Mouse (Mus musculus) lung, postnatal 25 days (tissue): ENCODE data around the gene Uhrf1bp1l.

Experiments used
- DNase-seq: peaks from one replicate; pipeline ENCODE4 v3.0.0; 2022; ENCODE audit warnings: low spot score

Uhrf1bp1l gene

DNA sequence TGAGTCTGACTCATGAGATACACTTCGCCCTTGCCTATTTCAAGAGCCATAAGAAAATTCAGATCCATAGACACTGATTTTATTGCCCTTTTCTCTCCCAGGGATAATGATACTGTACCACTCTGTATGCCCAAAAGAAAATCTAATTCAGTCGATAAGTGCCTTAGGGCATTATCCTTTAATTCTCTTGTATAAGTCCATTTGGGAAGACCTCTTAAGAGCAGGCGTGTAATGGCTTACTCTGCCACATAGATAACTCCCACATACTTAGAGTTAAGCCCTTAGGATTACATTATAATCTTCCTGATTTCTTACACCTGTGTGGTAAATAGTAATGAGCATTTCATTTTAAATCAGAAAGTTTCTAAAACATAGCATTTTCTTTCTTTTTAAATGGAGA is 1.8 kb downstream of the Uhrf1bp1l start:
- DNase-seq, result no peak

DNA sequence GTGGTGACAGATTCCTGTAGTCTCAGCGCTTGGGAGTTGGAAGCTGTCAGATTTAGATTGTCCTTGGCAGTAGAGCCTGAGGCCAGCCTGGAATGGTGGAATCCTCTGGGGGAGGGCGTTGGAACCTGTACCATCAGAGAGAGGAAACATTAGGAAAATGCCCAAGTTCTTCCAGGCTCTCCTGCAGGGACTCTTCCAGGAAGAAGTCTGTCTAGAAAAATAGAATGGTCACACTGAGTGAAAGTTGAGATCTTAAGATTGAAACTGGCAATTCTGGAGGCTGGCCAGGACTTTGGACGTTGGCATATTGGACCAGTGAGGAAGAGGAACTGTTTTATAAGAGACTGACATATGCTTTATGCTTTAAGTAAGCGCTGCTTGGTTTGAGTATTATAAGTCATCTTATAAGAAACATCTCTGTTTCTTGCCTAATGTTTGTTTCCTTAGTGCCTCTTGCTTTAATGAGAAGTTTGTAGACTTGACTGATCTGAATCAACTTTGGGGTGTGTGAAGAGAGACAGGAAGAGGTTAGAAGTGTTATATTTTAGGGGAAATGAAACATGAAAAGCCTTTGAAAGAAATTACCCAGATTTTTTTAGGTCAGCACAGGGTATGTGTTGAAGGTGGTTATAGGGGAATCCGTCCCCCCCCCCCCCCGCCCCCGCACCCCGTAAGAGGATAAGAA is 2.6 kb downstream of the Uhrf1bp1l start:
- DNase-seq, result no peak

DNA sequence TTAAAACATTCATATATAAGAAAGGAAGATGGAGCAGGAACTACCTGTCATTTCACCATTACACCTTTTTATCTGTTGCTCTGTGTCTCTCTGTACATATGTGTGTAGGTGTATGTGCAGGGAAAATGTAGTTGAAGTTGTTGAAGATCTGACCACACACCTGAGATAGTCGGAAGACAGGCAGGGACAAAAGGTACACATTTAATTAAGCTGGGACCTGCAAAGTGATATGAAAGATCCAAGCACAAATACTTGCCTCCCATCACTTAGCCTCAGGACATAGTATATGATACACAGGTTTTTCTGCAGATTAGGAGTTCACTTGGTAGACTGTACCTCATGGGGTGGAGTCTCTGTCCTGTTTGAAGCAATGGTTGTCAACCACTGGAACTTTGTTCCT is 3.1 kb downstream of the Uhrf1bp1l start:
- no peak for DNase-seq

DNA sequence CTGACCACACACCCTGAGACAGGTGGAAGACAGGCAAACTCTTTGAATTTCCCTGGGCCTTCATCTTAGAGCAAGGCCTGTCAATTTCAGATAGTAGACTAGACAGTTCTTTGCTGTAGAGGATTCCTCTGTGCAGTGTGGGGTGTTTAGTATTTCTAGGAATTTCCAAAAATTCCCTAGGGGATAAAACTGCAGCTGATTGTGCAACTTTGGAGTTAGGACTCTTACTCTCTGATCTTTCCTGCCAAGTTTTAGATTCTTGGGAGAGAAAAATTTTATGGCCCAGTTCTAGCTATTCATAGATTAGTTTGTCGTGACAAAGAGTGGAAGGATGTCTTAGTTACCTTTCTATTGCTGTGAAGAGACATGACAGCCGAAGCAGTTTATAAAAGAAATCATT is 3.8 kb downstream of the Uhrf1bp1l start:
- DNase-seq, result no peak

DNA sequence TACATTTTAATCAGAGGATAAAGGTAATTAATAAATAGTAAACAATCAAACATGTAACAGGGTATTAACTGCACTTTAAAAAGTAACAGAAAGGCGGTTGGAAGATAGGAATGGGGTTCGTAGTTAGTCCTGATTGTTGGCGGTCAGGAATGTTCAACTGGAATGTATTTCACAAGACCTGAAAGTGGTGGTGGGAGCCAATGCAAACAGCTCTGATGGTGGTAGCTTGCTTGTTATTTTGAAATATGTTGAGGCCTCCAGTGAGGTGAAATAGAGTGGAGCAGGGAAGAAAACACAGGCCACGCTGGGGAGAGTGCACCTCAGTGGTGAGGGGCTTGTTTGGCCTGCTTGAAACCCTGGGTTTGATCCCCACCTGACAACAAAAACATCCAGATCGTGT is 6.3 kb downstream of the Uhrf1bp1l start:
- peak; percentile 69 for DNase-seq

DNA sequence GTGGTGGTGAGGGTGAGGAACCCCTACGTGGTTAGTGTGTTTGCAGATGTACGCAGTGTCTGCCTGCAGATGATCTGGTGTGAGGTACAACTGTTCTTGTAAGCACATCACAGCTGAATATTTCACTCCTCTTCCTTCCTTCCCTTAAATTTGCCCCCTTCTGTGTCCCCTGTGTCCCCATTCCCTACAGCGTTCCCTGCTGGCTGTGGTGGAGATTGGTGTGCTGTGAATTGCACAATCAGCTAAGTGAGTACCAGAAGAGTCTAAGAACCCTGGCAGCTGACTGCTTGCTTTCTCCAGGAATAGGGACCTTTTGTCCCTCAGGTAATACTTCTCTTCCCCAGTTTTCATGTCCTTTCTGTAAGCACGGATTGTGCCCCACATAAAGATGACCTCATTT is 10.4 kb downstream of the Uhrf1bp1l start:
- no peak for DNase-seq

DNA sequence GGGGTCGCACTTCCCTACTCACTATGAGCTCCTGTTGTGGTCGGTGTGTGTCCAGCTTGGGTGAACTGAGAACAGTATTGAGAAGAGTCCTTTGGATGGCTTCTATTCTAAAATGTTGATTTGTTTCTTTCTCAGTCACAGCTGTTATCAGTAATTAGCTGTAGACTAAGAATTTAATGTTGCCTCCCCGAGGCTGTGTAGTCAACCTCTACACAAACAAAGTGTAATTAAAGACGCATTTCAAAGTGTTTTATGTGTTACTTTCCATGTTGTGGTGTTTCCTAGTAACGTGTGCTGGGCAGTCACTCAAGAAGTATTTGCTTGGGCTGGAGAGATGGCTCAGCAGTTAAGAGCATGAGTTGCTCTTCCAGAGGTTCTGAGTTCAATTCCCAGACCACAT is 16.0 kb downstream of the Uhrf1bp1l start:
- DNase-seq, result no peak

DNA sequence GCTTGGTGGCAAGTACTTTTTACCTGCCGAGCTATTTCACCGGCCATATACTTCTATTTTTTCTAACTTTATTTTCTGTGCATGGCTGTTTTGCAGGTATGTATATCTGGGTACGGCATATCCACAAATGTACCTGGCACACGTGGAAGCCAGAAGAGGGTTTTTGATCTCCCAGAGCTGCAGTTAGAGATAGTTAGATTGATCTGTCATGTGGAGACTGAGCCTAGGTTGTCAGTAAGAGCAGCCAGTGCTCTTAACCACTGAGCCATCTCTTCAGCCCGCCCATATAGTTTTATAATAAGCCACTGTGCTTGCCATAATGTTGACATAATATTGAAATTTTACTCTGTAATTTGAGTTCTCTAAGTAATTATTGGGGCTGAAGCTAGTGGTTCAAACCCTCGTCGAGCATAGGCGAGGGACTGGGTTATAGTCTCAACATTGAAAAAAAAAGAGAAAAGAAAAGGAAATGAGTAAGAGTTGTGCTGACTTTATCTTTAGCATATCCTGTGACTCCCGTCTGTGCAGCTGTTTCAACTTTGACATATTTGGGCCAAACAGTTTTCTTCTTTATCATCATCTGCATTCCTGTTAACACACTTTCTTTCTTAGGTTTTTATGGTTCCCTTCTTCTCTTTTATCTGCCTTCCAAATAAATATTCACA is 19.8 kb downstream of the Uhrf1bp1l start:
- no peak for DNase-seq

DNA sequence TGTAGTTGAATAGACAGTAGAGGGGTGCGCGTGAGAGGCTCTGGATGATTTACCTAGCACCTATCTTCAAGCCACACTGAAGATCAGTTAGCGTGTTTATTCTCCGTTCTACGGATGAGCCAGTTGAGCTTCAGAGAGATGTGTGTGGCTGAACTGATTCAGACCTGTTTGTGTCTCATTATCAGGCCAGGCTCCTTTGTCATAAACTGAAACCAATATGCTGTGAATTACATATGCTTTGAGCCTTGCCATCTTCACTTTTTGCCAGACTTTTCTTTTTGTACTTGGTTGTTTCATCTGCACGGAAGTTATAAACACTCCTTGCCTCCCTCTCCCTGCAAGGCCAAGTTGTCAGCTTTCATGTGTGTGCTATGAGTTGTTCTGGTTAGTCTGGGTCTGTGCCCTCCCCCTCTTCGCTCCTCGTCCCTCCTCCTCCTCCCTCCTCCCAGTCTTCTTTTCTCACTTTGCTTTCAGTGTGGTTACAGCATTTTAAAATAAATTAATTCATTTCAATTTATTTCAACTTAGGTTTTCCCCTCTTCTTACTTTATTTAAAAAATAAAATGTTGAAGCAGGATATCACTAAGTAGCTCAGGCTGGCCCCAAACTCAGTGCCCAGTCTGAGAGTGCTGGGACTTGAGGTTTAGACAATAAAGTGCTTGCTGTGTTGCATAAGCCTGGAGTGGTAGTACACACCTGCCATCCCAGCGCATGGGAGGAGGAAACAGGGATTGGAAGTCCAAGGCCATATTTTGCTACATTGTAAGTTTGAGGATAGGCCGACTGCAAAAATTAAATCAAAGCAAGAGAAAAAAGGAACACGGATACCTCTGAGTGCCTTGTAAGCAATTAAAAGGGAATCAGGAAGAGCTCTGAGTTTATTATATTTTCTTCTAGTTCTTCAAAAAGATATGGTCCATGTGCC is 21.3 kb downstream of the Uhrf1bp1l start:
- DNase-seq, result no peak

DNA sequence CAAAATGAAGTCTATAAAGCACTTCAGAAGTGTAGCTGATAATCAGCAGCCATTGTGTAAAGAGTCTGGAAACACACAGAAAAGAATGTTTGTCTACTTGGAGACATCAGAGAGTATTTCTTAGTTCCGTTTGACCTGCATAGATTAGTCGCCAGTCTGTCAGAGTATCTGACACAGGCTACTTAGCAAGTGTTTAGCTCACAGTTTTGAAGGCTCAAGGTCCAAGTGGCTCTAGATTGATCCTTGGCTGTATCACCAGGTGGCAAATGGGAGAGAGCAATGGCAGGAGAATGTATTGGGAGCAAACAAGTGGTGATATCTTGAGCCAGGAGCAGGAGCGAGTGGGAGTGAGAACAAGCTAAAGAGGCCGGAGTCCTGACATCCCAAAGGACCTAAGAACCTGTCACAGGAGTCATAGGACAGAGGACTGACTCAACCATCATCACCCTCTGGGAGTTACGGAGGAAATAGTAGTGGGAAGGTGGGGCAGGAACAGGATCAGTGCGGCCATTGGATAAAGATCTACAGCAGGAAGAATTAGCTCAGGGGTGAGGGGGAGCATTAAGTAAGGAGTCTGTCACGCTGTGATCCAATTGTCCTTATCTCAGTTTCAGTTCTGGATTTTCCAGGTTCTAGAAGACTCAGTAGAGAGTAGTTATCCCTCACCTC is 23.7 kb downstream of the Uhrf1bp1l start:
- DNase-seq, result no peak

DNA sequence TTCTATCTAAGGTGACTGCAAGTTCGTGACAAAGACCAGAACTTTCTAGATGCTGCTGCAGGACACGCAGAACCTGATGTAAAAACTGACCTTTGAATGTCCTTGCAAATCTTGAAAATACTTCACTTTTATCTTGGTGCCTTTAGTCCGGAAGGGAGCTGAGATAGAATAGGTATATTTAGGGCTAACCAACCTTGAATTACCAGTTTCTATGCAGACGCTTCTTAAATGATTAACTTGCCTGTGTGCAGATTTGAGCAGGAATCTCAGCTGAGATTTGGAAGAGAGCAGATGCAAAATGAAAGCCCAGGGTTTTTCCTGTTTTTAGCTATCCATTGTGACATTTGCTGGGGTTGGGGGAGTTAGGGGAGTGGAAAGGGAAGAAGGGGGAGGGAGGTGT is 24.3 kb downstream of the Uhrf1bp1l start:
- no peak for DNase-seq

DNA sequence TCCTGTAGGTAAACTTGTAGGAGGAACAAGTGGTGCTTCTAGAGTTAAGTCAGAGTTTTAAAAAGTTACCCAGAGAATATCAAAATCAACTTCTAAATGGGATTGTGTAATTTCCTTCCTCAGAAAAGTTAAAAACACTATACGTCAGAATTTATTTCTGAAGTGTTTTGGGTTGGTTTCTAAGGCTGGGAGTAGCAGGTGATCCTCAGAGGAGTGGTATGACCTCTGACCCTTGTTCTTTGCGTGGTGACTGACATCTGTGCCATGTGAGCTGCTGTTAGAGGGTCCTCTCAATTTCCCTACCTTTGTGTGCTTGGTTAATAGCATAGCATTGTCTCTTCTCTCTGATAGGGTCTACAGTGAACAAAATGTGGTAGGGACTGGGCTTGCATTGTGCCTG is 27.1 kb downstream of the Uhrf1bp1l start:
- peak; percentile 37 for DNase-seq

DNA sequence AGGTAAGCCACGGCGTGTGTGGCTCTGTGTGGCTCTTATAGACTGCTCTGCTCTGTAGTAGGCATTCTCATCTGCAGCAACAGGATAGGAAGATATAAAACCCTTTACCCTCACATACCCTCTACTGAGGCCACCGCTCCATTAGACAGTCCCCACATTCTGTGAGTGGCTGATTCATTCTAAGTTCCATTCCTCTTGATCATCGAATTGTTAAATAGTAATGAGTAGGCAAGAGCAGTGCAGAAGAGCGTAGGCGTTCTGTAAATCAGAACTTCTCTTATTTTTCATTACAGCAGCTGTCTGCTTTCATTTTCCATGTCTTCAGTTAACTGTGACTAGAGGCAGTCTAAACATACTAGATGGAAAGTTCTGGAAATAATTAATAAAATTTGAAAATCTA is 31.2 kb downstream of the Uhrf1bp1l start:
- no peak for DNase-seq

DNA sequence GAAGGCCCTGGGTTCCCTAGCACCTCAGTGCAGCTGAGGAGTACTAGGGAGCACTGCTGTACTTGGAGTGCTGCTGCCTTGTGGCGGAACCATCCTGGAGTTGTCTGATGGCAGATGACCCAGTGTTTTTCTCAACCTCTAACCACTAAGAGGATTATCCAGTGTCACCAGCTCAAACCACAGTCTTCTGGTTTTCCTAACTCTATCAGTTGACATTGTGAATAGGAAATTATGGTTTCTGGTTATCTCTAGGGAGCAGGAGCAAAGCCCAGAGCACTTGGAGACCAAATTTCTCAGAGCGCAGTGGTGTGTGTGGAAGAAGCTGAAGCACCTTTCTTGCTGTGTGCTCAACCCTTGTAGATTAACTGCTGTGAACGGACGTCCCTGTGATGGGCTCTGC is 47.1 kb downstream of the Uhrf1bp1l start:
- DNase-seq, result no peak

DNA sequence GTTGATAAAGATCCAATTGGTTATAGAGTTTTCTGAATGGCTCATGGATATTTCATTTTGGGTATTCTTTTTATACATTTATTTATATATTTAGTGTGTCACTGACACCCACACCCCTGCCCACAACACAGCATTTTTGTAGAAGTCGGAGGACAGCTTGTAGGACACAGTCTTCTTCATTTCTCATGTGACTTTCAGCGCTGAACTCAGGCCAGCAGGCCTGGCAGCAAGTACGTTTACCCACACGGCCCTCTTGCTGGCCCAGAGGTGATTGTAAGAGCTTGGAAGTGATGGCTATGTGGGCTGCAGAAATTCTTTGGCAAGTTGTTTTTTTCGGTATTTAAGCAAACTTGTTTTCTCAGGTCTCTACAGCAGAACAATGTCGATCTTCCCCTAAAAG is 49.3 kb downstream of the Uhrf1bp1l start:
- DNase-seq, result no peak

DNA sequence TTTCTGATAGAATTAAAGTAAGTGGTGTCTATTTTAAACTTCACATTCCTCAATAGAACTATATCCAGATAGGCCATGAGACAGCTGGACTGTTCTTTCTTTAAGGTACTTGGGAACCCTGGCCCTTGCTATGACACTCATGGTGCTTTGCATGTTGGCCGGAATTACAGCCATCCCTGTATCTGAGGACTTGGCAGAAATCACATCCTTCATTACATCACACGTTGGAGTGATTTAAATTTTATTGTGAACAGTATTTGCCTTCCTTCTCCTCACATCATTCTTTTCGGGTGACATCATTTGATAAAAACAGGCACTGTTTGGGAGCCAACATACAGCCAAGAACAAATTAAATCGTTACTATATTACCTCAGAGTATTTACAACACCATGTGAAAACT is 74.4 kb downstream of the Uhrf1bp1l start:
- no peak for DNase-seq

DNA sequence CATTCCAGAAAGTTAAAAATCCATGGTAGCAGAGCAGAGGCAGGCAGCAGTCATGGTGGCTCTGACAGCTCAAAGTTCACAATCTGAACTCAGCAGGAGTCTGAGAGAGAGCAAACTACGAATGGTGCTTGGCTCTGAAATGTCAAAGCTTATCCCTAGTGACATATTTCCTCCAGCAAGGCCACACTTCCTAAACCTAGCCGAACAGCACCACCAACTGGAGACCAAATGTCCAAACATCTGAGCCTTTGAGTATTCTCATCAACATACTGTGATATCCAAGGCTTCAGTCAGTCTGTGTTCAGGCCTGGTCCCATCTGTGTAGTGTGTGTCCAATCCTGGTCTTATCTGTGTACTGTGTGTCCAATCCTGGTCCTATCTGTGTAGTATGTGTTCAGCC is 79.1 kb downstream of the Uhrf1bp1l start:
- DNase-seq, result peak; percentile 17

DNA sequence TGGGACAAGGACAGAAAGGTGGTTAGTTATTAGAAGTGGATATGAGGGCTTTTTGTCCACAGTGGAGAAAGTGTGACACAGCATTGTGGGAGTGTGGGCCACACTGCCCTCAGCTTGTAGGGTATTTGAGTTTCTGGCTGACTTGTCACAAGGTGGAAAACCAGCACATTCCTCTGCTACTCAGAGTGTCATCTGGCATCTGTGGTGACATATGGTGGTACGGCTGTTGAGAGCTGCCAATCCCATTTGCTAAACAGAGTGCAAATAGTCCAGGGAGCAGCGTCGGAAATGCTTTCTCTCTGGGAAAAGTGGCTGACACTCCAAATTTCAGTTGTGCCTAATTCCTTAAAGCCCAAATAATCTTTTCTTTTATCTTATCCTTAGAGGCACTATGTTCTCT is 82.1 kb downstream of the Uhrf1bp1l start:
- no peak for DNase-seq

DNA sequence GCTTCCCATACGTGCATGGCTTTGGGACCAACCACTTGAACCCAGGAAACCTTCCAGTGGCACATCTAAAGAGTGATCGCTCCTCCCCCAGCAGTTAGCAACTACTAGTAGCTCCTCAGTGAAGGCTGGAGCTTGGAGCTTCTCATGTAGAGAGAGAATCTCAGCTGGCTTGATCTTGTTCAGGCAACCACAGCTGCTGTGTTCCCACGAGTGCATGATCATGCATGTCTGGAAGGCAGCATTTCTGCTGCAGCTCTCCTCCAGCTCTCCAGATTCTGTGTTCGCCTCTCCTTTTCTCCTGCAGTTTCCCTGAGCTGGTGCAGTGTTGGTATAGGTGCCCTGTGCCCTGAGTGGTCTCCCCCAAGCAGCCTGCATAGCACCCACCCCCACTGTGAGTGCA is 87.5 kb downstream of the Uhrf1bp1l start:
- no peak for DNase-seq

DNA sequence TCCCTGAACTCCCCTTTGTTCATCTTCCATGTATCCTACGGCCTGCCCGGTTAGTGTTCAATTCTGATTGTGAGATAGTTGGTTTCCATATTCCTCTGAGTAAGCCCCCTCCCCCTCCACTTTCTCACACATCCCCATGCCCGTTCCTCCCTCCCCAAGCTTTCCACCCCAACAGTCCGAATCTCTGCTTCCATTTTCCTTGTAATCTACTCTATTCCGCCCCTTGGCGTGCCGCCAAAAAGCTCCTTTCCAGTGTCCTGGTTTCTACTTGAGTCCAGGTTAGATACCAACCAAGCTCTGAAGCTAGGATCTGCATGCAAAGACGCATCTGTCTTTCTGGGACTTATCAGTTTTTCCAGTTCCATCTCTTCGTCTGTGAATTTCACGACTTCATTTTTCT is 88.4 kb downstream of the Uhrf1bp1l start:
- no peak for DNase-seq

DNA sequence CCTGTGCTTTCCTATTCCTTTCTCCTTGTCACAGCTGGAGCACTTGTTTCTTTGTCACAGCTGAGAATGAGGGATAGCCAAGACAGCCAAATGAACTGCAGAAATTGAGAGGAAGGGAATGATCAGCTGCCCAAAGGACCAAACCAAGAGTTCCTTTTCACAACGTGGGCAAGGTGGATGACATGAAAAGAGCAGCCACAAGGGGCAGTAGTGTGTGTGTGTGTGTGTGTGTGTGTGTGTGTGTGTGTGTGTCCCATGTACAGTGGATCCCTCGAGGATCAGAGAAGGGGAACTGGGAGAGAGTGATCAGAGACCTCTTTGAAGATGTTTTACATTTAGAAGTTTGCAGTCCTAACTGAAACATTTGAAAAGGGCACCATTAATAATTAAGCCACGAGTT is 92.7 kb downstream of the Uhrf1bp1l start:
- no peak for DNase-seq

DNA sequence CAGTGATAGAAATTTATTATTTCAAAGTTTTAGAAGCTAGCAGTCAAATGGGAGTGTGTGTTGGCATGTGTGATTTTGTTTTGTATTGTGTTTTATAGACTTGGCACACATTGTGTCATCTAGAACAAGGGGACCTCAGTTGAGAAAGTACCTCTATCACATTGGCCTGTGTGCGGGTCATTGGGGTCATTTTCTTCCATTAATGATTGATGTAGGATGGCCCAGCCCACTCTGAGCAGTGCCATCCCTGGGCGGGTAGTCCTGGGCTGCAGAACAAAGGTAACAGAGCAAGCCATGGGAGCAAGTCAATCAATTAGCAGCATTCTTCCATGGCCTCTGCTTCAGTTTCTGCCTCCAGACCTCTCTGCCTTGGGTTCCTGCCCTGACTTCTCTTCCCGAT is 94.0 kb downstream of the Uhrf1bp1l start:
- no peak for DNase-seq

DNA sequence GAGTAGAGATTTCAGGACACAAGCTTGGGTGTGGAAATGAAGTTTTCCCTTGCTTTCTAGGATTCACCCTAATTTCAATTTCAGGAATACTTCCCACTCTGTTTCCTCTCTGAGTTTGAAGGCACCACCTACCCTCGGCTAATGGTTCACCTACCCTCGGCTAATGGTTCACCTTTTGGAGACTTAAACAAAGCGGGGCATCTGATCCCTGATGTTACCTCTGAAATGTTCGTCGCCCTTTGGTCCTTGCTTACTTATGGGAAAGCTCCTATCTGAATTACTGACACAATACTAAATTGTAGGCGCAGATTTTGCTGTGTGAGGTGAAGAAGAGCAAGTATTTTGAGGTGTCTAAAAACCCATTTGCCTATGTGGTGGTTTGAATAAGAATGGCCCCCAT is 106.2 kb downstream of the Uhrf1bp1l start:
- no peak for DNase-seq
